In genomic region chr9:115133926-115134325, GRCm38 (mm10) we compare ENCODE assay signal across 31 mouse cellular contexts.
"Had no signal": no experiment of that assay in that cellular context is flagged by ENCODE, and none has a peak within 500 bp of the region (broad histone marks: within the 10 kb centered on the region; RNA-seq: fewer than 3 reads in every experiment).

No protein-coding gene starts in this region.

- H3K9me3 ChIP-seq: limb, embryonic 10.5 days; limb, embryonic 13.5 days; limb, embryonic 15.5 days; liver, embryonic 12.5 days; liver, embryonic 13.5 days; liver, embryonic 15.5 days; lung, embryonic 15.5 days; midbrain, embryonic 10.5 days; midbrain, embryonic 12.5 days; midbrain, embryonic 13.5 days; midbrain, embryonic 15.5 days had no signal

- H3K9ac ChIP-seq: limb, embryonic 12.5 days; limb, embryonic 13.5 days; limb, embryonic 15.5 days; liver, embryonic 12.5 days; liver, embryonic 13.5 days; liver, embryonic 14.5 days; liver, embryonic 15.5 days; liver, postnatal 0 days; lung, embryonic 14.5 days; lung, embryonic 15.5 days; midbrain, embryonic 12.5 days; midbrain, embryonic 13.5 days; midbrain, embryonic 15.5 days had no signal

- DNase-seq: left cerebral cortex, postnatal 4 days; liver; liver, embryonic 13.5 days; liver, postnatal 0 days; lung, adult 18-20 months; lung, adult 2 months; lung, embryonic 14.5 days; lung, postnatal 10 days; lung, postnatal 14 days; lung, postnatal 36 days; lung, postnatal 4 days; midbrain, embryonic 14.5 days had no signal

- H3K36me3 ChIP-seq: limb, embryonic 10.5 days; limb, embryonic 12.5 days; limb, embryonic 13.5 days; limb, embryonic 15.5 days; liver, embryonic 12.5 days; liver, embryonic 13.5 days; liver, embryonic 15.5 days; lung, embryonic 15.5 days; midbrain, embryonic 10.5 days; midbrain, embryonic 12.5 days; midbrain, embryonic 13.5 days; midbrain, embryonic 15.5 days had no signal

- H3K27ac ChIP-seq: left cerebral cortex, adult 2 months; limb, embryonic 10.5 days; limb, embryonic 12.5 days; limb, embryonic 13.5 days; limb, embryonic 15.5 days; liver, embryonic 12.5 days; liver, embryonic 13.5 days; liver, embryonic 14.5 days; liver, embryonic 15.5 days; lung, embryonic 15.5 days; macrophage; midbrain, embryonic 10.5 days; midbrain, embryonic 12.5 days; midbrain, embryonic 13.5 days; midbrain, embryonic 15.5 days had no signal

- H3K4me2 ChIP-seq: limb, embryonic 12.5 days; limb, embryonic 13.5 days; limb, embryonic 15.5 days; liver, embryonic 11.5 days; liver, embryonic 12.5 days; liver, embryonic 13.5 days; liver, embryonic 15.5 days; lung, embryonic 14.5 days; lung, embryonic 15.5 days; midbrain, embryonic 12.5 days; midbrain, embryonic 13.5 days; midbrain, embryonic 15.5 days had no signal

- ATAC-seq: liver, embryonic 12.5 days; lung, postnatal 0 days; midbrain, embryonic 16.5 days had no signal

- H3K27me3 ChIP-seq: limb, embryonic 15.5 days; liver, embryonic 12.5 days; liver, embryonic 13.5 days; liver, embryonic 15.5 days; lung, embryonic 15.5 days; megakaryocyte, embryonic 14.5 days; midbrain, embryonic 12.5 days; midbrain, embryonic 13.5 days; midbrain, embryonic 15.5 days had no signal

- H3K4me3 ChIP-seq: left cerebral cortex, adult 2 months; limb, embryonic 10.5 days; limb, embryonic 12.5 days; limb, embryonic 13.5 days; limb, embryonic 15.5 days; liver, embryonic 12.5 days; liver, embryonic 13.5 days; liver, embryonic 15.5 days; lung, embryonic 15.5 days; megakaryocyte, embryonic 14.5 days; midbrain, embryonic 10.5 days; midbrain, embryonic 12.5 days; midbrain, embryonic 13.5 days; midbrain, embryonic 15.5 days; myocyte had no signal

- H3K4me1 ChIP-seq: limb, embryonic 15.5 days; liver, embryonic 12.5 days; liver, embryonic 13.5 days; liver, embryonic 15.5 days; lung, embryonic 15.5 days; megakaryocyte, embryonic 14.5 days had no signal
